Mouse (Mus musculus): ENCODE measurements at regions not wholly inside any gene's neighbourhood (a gene's known extent, or its start where the extent isn't known, plus 50 kb on each side); places are given as distances from the start of the nearest gene placed in this dataset.

DNA sequence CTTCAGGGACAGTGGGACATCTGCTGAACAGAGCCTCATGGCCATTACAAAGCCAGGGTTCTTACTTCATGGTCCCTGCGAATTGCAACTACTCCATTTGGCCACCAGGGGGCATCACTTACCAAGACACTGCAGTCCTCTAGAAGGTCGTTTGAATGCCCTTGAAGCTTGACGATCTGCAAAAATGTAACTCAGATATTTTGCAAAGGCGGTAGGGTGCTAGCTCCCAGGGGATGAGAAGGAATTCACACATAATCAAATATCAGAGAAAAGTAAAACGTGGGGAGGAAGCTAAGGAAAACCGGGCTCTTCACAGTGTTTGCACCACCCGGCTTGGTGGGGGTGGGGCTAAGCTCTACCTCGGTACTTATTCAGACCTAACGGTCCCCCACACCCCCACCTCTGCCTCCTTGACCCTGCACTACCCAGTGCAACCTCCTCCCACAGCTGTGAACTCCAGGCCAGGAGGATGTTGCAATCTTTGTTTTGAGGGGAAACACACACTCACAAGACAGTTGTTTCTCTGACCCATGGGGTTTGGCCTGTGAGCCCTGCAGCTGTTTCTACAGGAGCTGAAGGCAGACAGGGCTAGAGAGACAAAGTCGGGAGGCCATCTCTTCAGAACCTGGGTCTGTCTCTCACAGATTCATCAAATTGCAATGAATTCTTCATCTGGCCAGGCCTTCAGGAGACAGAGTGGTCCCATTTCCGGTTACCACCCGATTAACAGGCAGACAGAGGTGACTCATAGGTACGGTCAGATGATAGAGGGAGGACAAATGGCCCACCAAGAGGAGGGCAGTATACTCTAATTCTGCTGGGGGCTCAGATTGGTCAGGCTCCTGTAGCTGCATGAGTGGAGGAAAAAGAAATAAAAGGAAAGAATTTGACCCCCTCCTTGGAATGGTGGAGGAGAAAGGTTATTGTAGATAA, 85.3 kb upstream of the Fam49a start:
- TF ChIP-seq CTCF (IDR thresholded peaks at IDR 0.05; ENCODE audit: low read depth) (peak; percentile 98), EP300 (IDR thresholded peaks at IDR 0.05; ENCODE audit: low read depth) (no peak)

Data from liver, postnatal 0 days (tissue).